Mouse (Mus musculus) limb, embryonic 12.5 days (tissue): ENCODE results near the gene Abca7. TPM values are rescaled to one million over a fixed set of nuclear protein-coding genes. Genes with fewer than 3 reads are reported as not detected.
A peak's percentile ranks its signal among the peaks of the same experiment; 100 is the strongest.
"Not testable (repeated sequence)": the region's sequence is repeated elsewhere in the genome, so short reads cannot be mapped to it uniquely, and the experiment has no call there.

Experiments used
- ATAC-seq: fragments of 200-750 bp; cut with Nextera tagmentation; 2 replicates; pipeline ENCODE4 v1.8.0; 2017; ENCODE audit warnings: low read depth, moderate TSS enrichment; ENCODE audit not compliant: insufficient number of reproducible peaks, insufficient read depth, low FRiP score, low TSS enrichment
- H3K27ac ChIP-seq: fragments of 300-500 bp; sonication (generic); 2 replicates; pipeline ENCODE4 v1.5.1; 2016; ENCODE audit warnings: mild to moderate bottlenecking, moderate library complexity
- H3K27me3 ChIP-seq: fragments of 300-500 bp; sonication (generic); 2 replicates; pipeline ENCODE4 v1.6.1; 2016; ENCODE audit warnings: mild to moderate bottlenecking, moderate library complexity
- H3K36me3 ChIP-seq: fragments of 300-500 bp; sonication (generic); 2 replicates; pipeline ENCODE4 v1.6.1; 2016; ENCODE audit warnings: mild to moderate bottlenecking, moderate library complexity
- H3K4me1 ChIP-seq: fragments of 300-500 bp; sonication (generic); replicated peaks from 2 replicates; pipeline ENCODE4 v1.6.1; 2016
- H3K4me2 ChIP-seq: fragments of 300-500 bp; sonication (generic); 2 replicates; pipeline ENCODE4 v1.6.1; 2016; ENCODE audit warnings: mild to moderate bottlenecking, moderate library complexity
- H3K4me3 ChIP-seq: fragments of 300-500 bp; sonication (generic); replicated peaks from 2 replicates; pipeline ENCODE4 v1.5.1; 2016; ENCODE audit warnings: mild to moderate bottlenecking
- H3K9ac ChIP-seq: fragments of 300-500 bp; sonication (generic); replicated peaks from 2 replicates; pipeline ENCODE4 v1.6.1; 2016; ENCODE audit warnings: mild to moderate bottlenecking, moderate library complexity
- H3K9me3 ChIP-seq: fragments of 300-500 bp; sonication (generic); 2 replicates; pipeline ENCODE4 v1.6.1; 2016; ENCODE audit warnings: mild to moderate bottlenecking, moderate library complexity
- WGBS: fragments of 180-500 bp; shearing (Covaris S2); methylation state at CpG from one replicate; pipeline ENCODE4 v1.1.7; 2016; 5-methylcytosine and 5-hydroxymethylcytosine counted together
- polyA plus RNA-seq: library from polyadenylated mRNA; unstranded; fragments of >200 nt; fragmentation: Nextera tagmentation; extraction: Ambion mirVana; gene quantifications from 2 replicates; pipeline ENCODE4 v1.2.1, GENCODE M21; 2016

Abca7 gene
- polyA plus RNA-seq, result 2.1 and 2.3 TPM in 2 replicates

- Histone ChIP-seq H3K9me3 (0 out of 2 replicates have a peak, but pooled peaks cover 4% of the 10 kb centered on the region), H3K4me3 (peak within 1 kb of the TSS; percentile 49), H3K9ac (peak within 1 kb of the TSS; percentile 56), H3K27me3 (peaks cover 37% of the 10 kb centered on the region), H3K36me3 (peaks cover 35% of the 10 kb centered on the region), H3K4me2 (peak within 1 kb of the TSS; percentile 88), H3K27ac (peak within 1 kb of the TSS; percentile 47), H3K4me1 (peaks cover 15% of the 10 kb centered on the region)
- under 1% methylated on average over 34 of the region's 34 CpGs for WGBS
- peak; percentile 81 for ATAC-seq
Observed at GRCm38 (mm10) chr10:79996272-79997033, at the start of gene Abca7. TSS of gene Abca7 (plus strand) at chr10:79996494.

- Histone ChIP-seq H3K4me3 (no peak overlapping the region), H3K27ac (peak overlapping the region; percentile 89), H3K4me2 (peak overlapping the region; percentile 24), H3K36me3 (peaks cover 74% of the 10 kb centered on the region), H3K4me1 (peaks cover 43% of the 10 kb centered on the region), H3K9ac (peak overlapping the region; percentile 34; the same call in 1 of the 2 replicates), H3K9me3 (no peaks in the 10 kb centered on the region), H3K27me3 (no peaks in the 10 kb centered on the region)
- WGBS, result 16% methylated on average over 7 of the region's 7 CpGs
- peak; percentile 37; the same call in 1 of the 2 replicates for ATAC-seq
Observed at GRCm38 (mm10) chr10:79946752-79947322, 49.5 kb upstream of the Abca7 start.

- no peaks in the 10 kb centered on the region for H3K9me3 ChIP-seq
Observed at GRCm38 (mm10) chr10:79947502-79947901, 48.8 kb upstream of the Abca7 start.

GRCm38 (mm10) chr10:79949873-79950272 lies 46.4 kb upstream of the Abca7 start:
- Histone ChIP-seq H3K4me2 (no peak overlapping the region), H3K4me3 (no peak overlapping the region), H3K9ac (no peak overlapping the region), H3K9me3 (no peaks in the 10 kb centered on the region), H3K4me1 (peaks cover 24% of the 10 kb centered on the region), H3K36me3 (peaks cover 74% of the 10 kb centered on the region), H3K27me3 (no peaks in the 10 kb centered on the region), H3K27ac (no peak overlapping the region)
- no peak for ATAC-seq
- WGBS, result 86% methylated on average over 4 of the region's 4 CpGs

More at GRCm38 (mm10) chr10:79947502-79947901, 48.8 kb upstream of the Abca7 start:
- Histone ChIP-seq H3K4me3 (no peak overlapping the region), H3K9ac (no peak overlapping the region), H3K36me3 (peaks cover 70% of the 10 kb centered on the region), H3K4me2 (no peak overlapping the region), H3K4me1 (peaks cover 43% of the 10 kb centered on the region), H3K27ac (peak overlapping the region; percentile 89; the same call in 1 of the 2 replicates), H3K27me3 (no peaks in the 10 kb centered on the region)
- ATAC-seq, result no peak
- 70% methylated on average over 6 of the region's 6 CpGs for WGBS

GRCm38 (mm10) chr10:79950661-79951060 lies 45.6 kb upstream of the Abca7 start:
- Histone ChIP-seq H3K4me2 (no peak overlapping the region), H3K9ac (no peak overlapping the region), H3K4me1 (peaks cover 23% of the 10 kb centered on the region), H3K36me3 (peaks cover 69% of the 10 kb centered on the region), H3K27ac (no peak overlapping the region), H3K9me3 (no peaks in the 10 kb centered on the region), H3K4me3 (no peak overlapping the region), H3K27me3 (no peaks in the 10 kb centered on the region)
- ATAC-seq, result no peak
- WGBS, result 84% methylated on average over 18 of the region's 18 CpGs

DNA sequence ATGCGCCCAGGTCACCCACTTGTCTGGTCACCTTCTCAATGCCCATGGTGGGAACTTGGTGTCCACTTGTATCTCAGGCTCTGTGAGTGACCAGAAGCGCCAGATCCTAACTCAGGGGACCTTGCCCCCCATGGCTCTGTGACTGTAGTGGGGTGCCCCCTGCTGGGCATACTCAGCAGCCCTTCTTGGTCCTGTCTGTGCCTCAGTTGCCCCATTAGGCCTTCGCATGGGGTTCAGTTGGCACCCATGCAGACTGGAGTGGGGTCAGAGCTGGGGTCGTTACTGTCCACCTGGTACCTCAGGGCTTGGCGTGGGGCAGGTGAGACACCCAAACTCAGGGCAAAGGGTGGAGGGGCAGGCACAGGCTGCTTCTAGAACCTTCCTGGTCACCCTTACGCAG lies 42.3 kb upstream of the Abca7 start:
- Histone ChIP-seq H3K27me3 (no peaks in the 10 kb centered on the region), H3K4me2 (no peak overlapping the region), H3K36me3 (peaks cover 44% of the 10 kb centered on the region), H3K9ac (no peak overlapping the region), H3K9me3 (no peaks in the 10 kb centered on the region), H3K4me1 (peaks cover 22% of the 10 kb centered on the region), H3K4me3 (no peak overlapping the region), H3K27ac (peak overlapping the region; percentile 69)
- ATAC-seq, result no peak
- 92% methylated on average over 6 of the region's 6 CpGs for WGBS

DNA sequence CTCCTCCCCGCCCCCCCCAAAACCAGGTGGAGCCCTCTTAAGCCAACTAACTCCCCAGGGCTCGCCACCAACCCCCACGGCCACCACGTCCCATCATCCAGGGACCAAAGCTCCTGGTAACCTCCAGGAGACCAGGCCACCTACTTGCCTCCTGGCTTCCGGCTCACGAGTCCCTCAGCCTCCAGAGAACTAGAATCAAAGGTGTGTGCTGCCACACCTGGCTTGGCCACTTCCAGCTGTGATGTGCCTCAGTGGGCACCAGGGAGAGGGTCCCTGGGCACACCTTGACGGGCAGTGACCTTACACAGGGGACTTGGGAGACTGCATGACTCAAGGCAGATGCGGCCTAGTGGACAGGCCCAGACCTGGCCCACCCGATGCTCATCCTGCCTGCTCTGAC lies 40.6 kb upstream of the Abca7 start:
- WGBS, result 63% methylated on average over 9 of the region's 9 CpGs
- peaks cover 26% of the 10 kb centered on the region for H3K36me3 ChIP-seq
- no peak overlapping the region for H3K4me2 ChIP-seq
- 0 out of 2 replicates have a peak overlapping the region, but pooled peaks have one; percentile 34 for H3K9ac ChIP-seq
- peak overlapping the region; percentile 80 for H3K27ac ChIP-seq
- ATAC-seq, result no peak
- no peak overlapping the region for H3K4me3 ChIP-seq
- H3K4me1 ChIP-seq, result peaks cover 26% of the 10 kb centered on the region
- H3K27me3 ChIP-seq, result no peaks in the 10 kb centered on the region
- H3K9me3 ChIP-seq, result no peaks in the 10 kb centered on the region

GRCm38 (mm10) chr10:79956643-79957154 lies 39.6 kb upstream of the Abca7 start:
- H3K4me1 ChIP-seq, result peaks cover 32% of the 10 kb centered on the region
- no peak overlapping the region for H3K4me3 ChIP-seq
- WGBS, result 29% methylated on average over 4 of the region's 4 CpGs

DNA sequence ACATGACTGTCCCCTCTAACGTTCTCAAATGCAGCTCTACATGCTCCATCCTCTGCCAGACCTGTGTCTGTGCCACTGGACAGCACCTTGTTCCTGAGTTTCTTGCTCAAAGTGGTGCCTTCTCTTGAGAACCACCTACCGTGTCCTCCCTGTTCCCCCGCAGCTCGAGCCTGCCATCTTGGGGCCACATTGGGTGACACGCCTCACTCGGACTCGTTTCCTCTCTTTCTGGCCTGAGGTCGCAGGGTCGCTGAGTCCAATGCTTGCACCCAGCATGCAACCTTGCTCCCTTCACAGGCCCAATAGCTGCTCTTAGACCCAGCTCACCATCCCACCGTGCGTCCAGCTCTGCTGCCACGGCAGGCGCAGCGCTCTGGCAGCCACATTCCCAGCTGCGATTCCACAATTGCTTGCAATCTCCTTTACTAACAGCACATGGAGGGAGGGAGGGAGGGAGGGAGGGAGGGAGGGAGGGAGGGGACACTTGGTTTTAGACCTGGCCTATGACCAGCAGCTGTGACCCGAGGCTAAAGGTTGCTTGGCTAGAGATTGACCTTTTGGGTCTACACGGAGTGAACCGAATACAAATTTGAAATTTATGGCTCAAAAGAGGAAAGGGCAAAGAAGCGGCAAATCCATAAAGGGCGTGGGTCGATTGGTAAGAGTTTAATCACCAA lies 38.0 kb upstream of the Abca7 start:
- 0 out of 2 replicates have a peak overlapping the region, but pooled peaks have one; percentile 31 for H3K9ac ChIP-seq
- WGBS, result 10% methylated on average over 21 of the region's 21 CpGs
- H3K27ac ChIP-seq, result peak overlapping the region; percentile 29; the same call in 1 of the 2 replicates
- 0 out of 2 replicates have a peak overlapping the region, but pooled peaks have one; percentile 6 for H3K4me3 ChIP-seq
- H3K4me2 ChIP-seq, result peak overlapping the region; percentile 42
- no peak for ATAC-seq
- H3K36me3 ChIP-seq, result peaks cover 27% of the 10 kb centered on the region
- H3K9me3 ChIP-seq, result no peaks in the 10 kb centered on the region
- no peaks in the 10 kb centered on the region for H3K27me3 ChIP-seq
- peaks cover 32% of the 10 kb centered on the region for H3K4me1 ChIP-seq

More at GRCm38 (mm10) chr10:79956643-79957154, 39.6 kb upstream of the Abca7 start:
- Histone ChIP-seq H3K9me3 (no peaks in the 10 kb centered on the region), H3K27me3 (no peaks in the 10 kb centered on the region), H3K4me2 (no peak overlapping the region), H3K36me3 (peaks cover 23% of the 10 kb centered on the region), H3K27ac (no peak overlapping the region), H3K9ac (no peak overlapping the region; the same call in 1 of the 2 replicates)
- ATAC-seq, result no peak

- not testable (repeated sequence) for ATAC-seq, H3K9me3 ChIP-seq, H3K27ac ChIP-seq, H3K27me3 ChIP-seq, H3K9ac ChIP-seq
- Histone ChIP-seq H3K4me1 (peaks cover 29% of the 10 kb centered on the region), H3K4me2 (peak overlapping the region; percentile 74), H3K36me3 (peaks cover 33% of the 10 kb centered on the region), H3K4me3 (peak overlapping the region; percentile 97)
- 36% methylated on average over 10 of the region's 10 CpGs for WGBS
Observed at GRCm38 (mm10) chr10:79959412-79959811, 36.9 kb upstream of the Abca7 start.
